In the genomic region with DNA sequence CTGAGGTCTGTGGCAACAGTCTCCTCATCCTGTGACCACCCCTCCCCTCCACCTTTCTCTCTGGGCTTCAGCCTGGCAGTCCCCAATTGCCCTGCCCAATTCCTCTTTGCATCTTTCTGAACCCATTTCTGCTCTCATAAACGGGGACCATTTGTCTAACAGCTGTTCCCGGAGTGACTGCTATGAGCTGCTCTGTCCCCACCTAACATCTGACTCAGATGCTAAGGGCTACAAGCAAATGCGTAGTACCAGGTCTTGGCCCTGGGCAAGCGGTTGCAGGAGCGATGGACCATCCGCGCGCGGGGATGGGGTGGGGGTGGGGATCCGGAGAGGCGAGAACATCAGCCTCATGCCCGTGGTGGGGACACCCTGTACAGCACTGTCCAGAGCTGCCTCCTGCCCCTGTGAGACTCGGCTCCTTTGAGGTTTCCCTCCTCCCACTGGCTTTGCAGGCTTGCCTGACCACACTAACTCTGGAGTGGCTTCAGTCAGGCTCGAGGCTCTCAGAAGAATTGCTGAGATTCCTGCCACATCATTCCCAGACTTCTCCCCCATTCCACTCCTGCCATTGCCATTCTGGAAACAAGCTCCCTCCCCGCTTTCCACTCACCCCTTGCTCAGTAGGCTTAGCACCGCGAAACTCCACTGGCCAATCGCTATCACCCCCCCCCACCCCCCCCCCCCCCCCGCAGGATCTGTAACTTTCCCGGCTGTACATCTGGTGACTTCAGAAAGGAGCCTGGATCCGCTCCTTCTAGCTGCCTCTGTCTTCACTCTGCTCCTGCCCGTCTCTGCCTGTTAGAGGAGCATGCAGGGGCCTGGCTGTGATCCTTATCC, we compare ENCODE assay signal across 8 mouse cellular contexts. TPM values are rescaled to one million over a fixed set of nuclear protein-coding genes. Genes with fewer than 3 reads are reported as not detected.
DNase-seq lines count a peak whose midpoint lies in the region; ATAC-seq and TF ChIP-seq lines count a peak whose summit lies in the region.

No protein-coding gene starts in this region.

- H3K9ac ChIP-seq in hindbrain, embryonic 11.5 days (ENCODE audit: low read depth, low read length): no peak overlapping the region
- H3K9ac ChIP-seq in lung, postnatal 0 days (replicated peaks; ENCODE audit: low read depth): no peak overlapping the region
- peak overlapping the region; percentile 13; the same call in 1 of the 2 replicates for H3K9ac ChIP-seq in stomach, postnatal 0 days (ENCODE audit: low read length)

- intact Hi-C loops in left cerebral cortex, postnatal 25 days (cut with DNase I): loop anchor here (5.0 kb wide), 1 partner anchor 84 kb away; no protein-coding TSS in a partner anchor

- ATAC-seq in hindbrain, embryonic 11.5 days (ENCODE audit: low FRiP score): no peak
- ATAC-seq in lung, postnatal 0 days: peak; percentile 75
- ATAC-seq in stomach, postnatal 0 days (ENCODE audit: low FRiP score, low TSS enrichment): peak; percentile 21; the same call in 1 of the 2 replicates

- no peaks in the 10 kb centered on the region for H3K9me3 ChIP-seq in forebrain, embryonic 10.5 days
- no peaks in the 10 kb centered on the region for H3K9me3 ChIP-seq in hindbrain, embryonic 11.5 days (ENCODE audit: control insufficient read depth, low read length)
- H3K9me3 ChIP-seq in lung, postnatal 0 days (ENCODE audit: low read length): no peaks in the 10 kb centered on the region
- H3K9me3 ChIP-seq in stomach, postnatal 0 days (ENCODE audit: control insufficient read depth, low read length): no peaks in the 10 kb centered on the region

- TF ChIP-seq EP300 in lung, postnatal 0 days (IDR thresholded peaks at IDR 0.05): 0 out of 2 replicates have a peak, but pooled peaks have one; percentile 21
- no peak for TF ChIP-seq EP300 in stomach, postnatal 0 days (optimal IDR thresholded peaks at IDR 0.05)

- H3K4me3 ChIP-seq in spleen, adult 2 months (ENCODE audit: extremely low read depth, insufficient read depth, insufficient read length): no peak overlapping the region
- peak overlapping the region; percentile 41 for H3K4me3 ChIP-seq in forebrain, embryonic 10.5 days
- H3K4me3 ChIP-seq in hindbrain, embryonic 11.5 days (ENCODE audit: low read depth, low read length): 0 out of 2 replicates have a peak overlapping the region, but pooled peaks have one; percentile 0
- H3K4me3 ChIP-seq in lung, postnatal 0 days (ENCODE audit: low read depth, low read length): no peak overlapping the region
- no peak overlapping the region; the same call in 1 of the 2 replicates for H3K4me3 ChIP-seq in stomach, postnatal 0 days (ENCODE audit: low read depth, low read length)

- H3K4me1 ChIP-seq in spleen, adult 2 months (ENCODE audit: control insufficient read depth, insufficient read depth, insufficient read length): no peaks in the 10 kb centered on the region
- H3K4me1 ChIP-seq in forebrain, embryonic 10.5 days: peaks cover 41% of the 10 kb centered on the region
- H3K4me1 ChIP-seq in hindbrain, embryonic 11.5 days (replicated peaks; ENCODE audit: control insufficient read depth, insufficient read depth, low read length): no peaks in the 10 kb centered on the region; the same call in 1 of the 2 replicates
- H3K4me1 ChIP-seq in lung, postnatal 0 days (ENCODE audit: insufficient read depth, low read depth, low read length): peaks cover 12% of the 10 kb centered on the region; the same call in 1 of the 2 replicates
- H3K4me1 ChIP-seq in stomach, postnatal 0 days (replicated peaks; ENCODE audit: control insufficient read depth, insufficient read depth): no peaks in the 10 kb centered on the region

- peak overlapping the region; percentile 31 for H3K4me2 ChIP-seq in hindbrain, embryonic 11.5 days (replicated peaks; ENCODE audit: low read depth, low read length)
- H3K4me2 ChIP-seq in lung, postnatal 0 days (replicated peaks; ENCODE audit: low read depth, low read length): peak overlapping the region; percentile 40
- H3K4me2 ChIP-seq in stomach, postnatal 0 days (replicated peaks; ENCODE audit: low read depth): peak overlapping the region; percentile 37; the same call in 1 of the 2 replicates

- no peaks in the 10 kb centered on the region for H3K36me3 ChIP-seq in spleen, adult 2 months (ENCODE audit: control insufficient read depth, insufficient read depth, low read length)
- no peaks in the 10 kb centered on the region for H3K36me3 ChIP-seq in forebrain, embryonic 10.5 days (replicated peaks)
- H3K36me3 ChIP-seq in hindbrain, embryonic 11.5 days (ENCODE audit: control insufficient read depth, insufficient read depth, low read length): no peaks in the 10 kb centered on the region
- H3K36me3 ChIP-seq in lung, postnatal 0 days (ENCODE audit: insufficient read depth, low read length): no peaks in the 10 kb centered on the region
- H3K36me3 ChIP-seq in stomach, postnatal 0 days (ENCODE audit: control insufficient read depth, insufficient read depth, low read length): no peaks in the 10 kb centered on the region

- no peak for DNase-seq in spleen, adult 2 months (ENCODE audit: low read depth in 1 of 2, low spot score in 2 of 2)
- no peak for DNase-seq in spleen, adult 12 weeks (ENCODE audit: low spot score)
- peak; percentile 19 for DNase-seq in forebrain, embryonic 10.5 days (ENCODE audit: extremely low spot score, low spot score)
- peak; percentile 32 for DNase-seq in hindbrain, embryonic 11.5 days (ENCODE audit: low spot score)
- peak; percentile 93 for DNase-seq in lung, postnatal 0 days (ENCODE audit: low spot score)
- DNase-seq in stomach, postnatal 0 days (ENCODE audit: low spot score): no peak
- no peak for DNase-seq in left cerebral cortex, postnatal 25 days (ENCODE audit: low spot score in 2 of 2)
- no peak for DNase-seq in left cerebral cortex, adult 11 months (ENCODE audit: low spot score)

- peaks cover 9% of the 10 kb centered on the region for H3K27me3 ChIP-seq in spleen, adult 2 months (ENCODE audit: control insufficient read depth, insufficient read depth, low read length)
- peaks cover 39% of the 10 kb centered on the region for H3K27me3 ChIP-seq in forebrain, embryonic 10.5 days (ENCODE audit: poor library complexity, severe bottlenecking)
- H3K27me3 ChIP-seq in hindbrain, embryonic 11.5 days (ENCODE audit: control insufficient read depth, insufficient read depth, low read length): no peaks in the 10 kb centered on the region
- no peaks in the 10 kb centered on the region for H3K27me3 ChIP-seq in lung, postnatal 0 days (replicated peaks; ENCODE audit: insufficient read depth, low read length)
- H3K27me3 ChIP-seq in stomach, postnatal 0 days (ENCODE audit: control insufficient read depth, insufficient read depth, low read length): no peaks in the 10 kb centered on the region

- WGBS in spleen, adult 2 months: 25% methylated on average over 19 of the region's 22 CpGs
- 15% methylated on average over 20 of the region's 22 CpGs for WGBS in forebrain, embryonic 10.5 days
- WGBS in hindbrain, embryonic 11.5 days: 14% methylated on average over 20 of the region's 22 CpGs
- WGBS in lung, postnatal 0 days: 16% methylated on average over 19 of the region's 22 CpGs
- 14% methylated on average over 20 of the region's 22 CpGs for WGBS in stomach, postnatal 0 days

- TF ChIP-seq CTCF in spleen, adult 2 months (IDR thresholded peaks at IDR 0.05; ENCODE audit: extremely low read depth, insufficient read depth, insufficient read length, insufficient replicate concordance): no peak
- no peak for TF ChIP-seq CTCF in lung, postnatal 0 days (IDR thresholded peaks at IDR 0.05)
- TF ChIP-seq CTCF in stomach, postnatal 0 days (IDR thresholded peaks at IDR 0.05; ENCODE audit: low read depth): no peak

- peak overlapping the region; percentile 40 for H3K27ac ChIP-seq in spleen, adult 2 months (ENCODE audit: insufficient read depth, low read length)
- peak overlapping the region; percentile 75 for H3K27ac ChIP-seq in forebrain, embryonic 10.5 days
- H3K27ac ChIP-seq in hindbrain, embryonic 11.5 days (ENCODE audit: low read depth, low read length): no peak overlapping the region
- H3K27ac ChIP-seq in lung, postnatal 0 days (ENCODE audit: low read length): peak overlapping the region; percentile 91
- H3K27ac ChIP-seq in stomach, postnatal 0 days (replicated peaks): peak overlapping the region; percentile 82

- no peak for TF ChIP-seq POLR2A in spleen, adult 2 months (IDR thresholded peaks at IDR 0.05; ENCODE audit: low read depth, low read length)

RNA-seq across cellular contexts. Expression of a gene that starts 36.4 kb away (rescaled TPM):
- 9.3 and 10.4 TPM in 2 replicates for polyA plus RNA-seq in spleen, adult 2 months (2012; rRNA removed)
- polyA plus RNA-seq in forebrain, embryonic 10.5 days (2016; fragmentation: Nextera tagmentation; extraction: Ambion mirVana): 22.5 and 23.4 TPM in 2 replicates
- 28.8 and 34.2 TPM in 2 replicates for polyA plus RNA-seq in hindbrain, embryonic 11.5 days (2014; fragmentation: Nextera tagmentation; extraction: Ambion mirVana)
- polyA plus RNA-seq in lung, postnatal 0 days (2015; fragmentation: Nextera tagmentation; extraction: Ambion mirVana): 41.0 and 47.7 TPM in 2 replicates
- 15.8 and 17.8 TPM in 2 replicates for polyA plus RNA-seq in stomach, postnatal 0 days (2015; fragmentation: Nextera tagmentation; extraction: Ambion mirVana)
- 100 to 1,000 TPM; 118 to 133 TPM for total RNA-seq in left cerebral cortex, postnatal 25 days (2021)

RNA-seq across cellular contexts. Expression of a gene that starts 37.2 kb away (rescaled TPM):
- 85.6 and 97.1 TPM in 2 replicates for polyA plus RNA-seq in spleen, adult 2 months (2012; rRNA removed)
- polyA plus RNA-seq in forebrain, embryonic 10.5 days (2016; fragmentation: Nextera tagmentation; extraction: Ambion mirVana): 9.0 and 9.8 TPM in 2 replicates
- polyA plus RNA-seq in hindbrain, embryonic 11.5 days (2014; fragmentation: Nextera tagmentation; extraction: Ambion mirVana): 5.3 and 6.8 TPM in 2 replicates
- polyA plus RNA-seq in lung, postnatal 0 days (2015; fragmentation: Nextera tagmentation; extraction: Ambion mirVana): 71.8 and 72.1 TPM in 2 replicates
- polyA plus RNA-seq in stomach, postnatal 0 days (2015; fragmentation: Nextera tagmentation; extraction: Ambion mirVana): 4.6 and 4.9 TPM in 2 replicates
- 1 to 10 TPM; 5.1 to 6.7 TPM for total RNA-seq in left cerebral cortex, postnatal 25 days (2021)

Comparison
In these comparisons a context has a peak if more than half of its experiments do, and no peak if none do; other contexts are left out.
1. DNase-seq: peak in forebrain, embryonic 10.5 days (single experiment), hindbrain, embryonic 11.5 days (single experiment) and lung, postnatal 0 days (single experiment); none in spleen, adult 2 months (0 of 2), spleen, adult 12 weeks (single experiment), stomach, postnatal 0 days (single experiment), left cerebral cortex, postnatal 25 days (0 of 2) and left cerebral cortex, adult 11 months (single experiment).
2. H3K4me3 ChIP-seq: peak in forebrain, embryonic 10.5 days (single experiment) and hindbrain, embryonic 11.5 days (single experiment); none in spleen, adult 2 months (single experiment), lung, postnatal 0 days (single experiment) and stomach, postnatal 0 days (single experiment).
3. Peak in every context shown above with its lines, with median percentiles within 50 percentile points of each other: H3K4me2 ChIP-seq.